Mouse (Mus musculus): ENCODE measurements around the gene Fgf3. TPM values are rescaled to one million over a fixed set of nuclear protein-coding genes. Genes with fewer than 3 reads are reported as not detected.

Gene Fgf3
- total RNA-seq (2023) = not detected

DNA sequence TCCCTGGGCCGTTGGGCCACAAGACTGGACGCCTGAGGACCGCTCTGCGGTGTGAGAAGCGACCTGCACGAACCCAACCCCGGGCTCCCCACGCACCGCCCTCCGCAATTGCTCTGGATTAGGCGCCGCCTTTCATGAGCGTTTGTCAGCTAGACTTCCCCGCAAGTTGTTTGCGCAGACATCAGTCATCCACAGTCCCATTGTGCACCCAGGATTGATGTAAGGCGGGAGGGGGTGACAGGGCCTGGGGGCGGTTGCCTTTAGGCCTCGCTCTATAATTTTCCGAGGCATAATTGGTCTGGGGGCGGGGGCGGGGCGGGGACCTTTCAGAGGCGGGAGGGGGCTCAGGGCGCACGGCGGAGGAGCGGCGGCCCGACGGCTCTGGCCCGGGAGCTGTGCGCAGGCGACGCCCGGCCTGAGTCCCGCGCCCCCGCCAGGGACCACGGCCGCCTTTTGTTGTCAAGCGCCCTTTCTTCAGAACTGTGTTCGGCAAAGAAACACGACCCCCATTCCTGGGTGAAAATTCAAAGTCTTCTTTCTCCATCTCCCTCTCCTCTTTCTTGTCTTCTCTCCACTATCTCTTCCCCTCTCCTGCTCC lies at the start of gene Fgf3:
Gene Fgf3 (plus strand): TSS at position 193 of the 598 bp plus-strand sequence.

DNA sequence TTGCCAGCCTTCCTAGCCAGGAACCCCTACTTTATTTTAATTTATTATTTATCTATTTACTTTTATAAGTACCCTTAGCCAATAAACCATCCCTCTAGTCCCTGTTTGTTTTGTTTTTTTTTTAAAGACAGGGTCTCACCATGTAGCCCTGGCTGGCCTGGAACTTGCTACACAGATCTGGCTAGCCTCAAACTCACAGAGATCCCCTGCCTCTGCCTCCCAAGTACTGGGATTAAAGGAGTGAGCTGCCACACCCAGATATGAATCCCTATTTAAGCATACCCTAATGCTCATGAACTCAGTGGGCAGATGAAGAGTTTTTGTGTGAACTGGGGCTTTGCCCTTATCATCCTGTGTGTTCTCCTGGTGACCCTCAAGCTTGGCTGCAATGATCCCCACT lies 9.2 kb downstream of the Fgf3 start, which contains the start of gene Fgf4:
Gene Fgf4 (plus strand): TSS at position 301 of the 400 bp plus-strand sequence.

Other genes starting within 250 kb of the Fgf3 start
- gene Ano1, start 86.1 kb upstream of the Fgf3 start, total RNA-seq (2023) = not detected
- not detected for gene Fgf4, start 9.3 kb downstream of the Fgf3 start, total RNA-seq (2023)
- gene Fgf15, start 58.4 kb downstream of the Fgf3 start, total RNA-seq (2023) = not detected
- gene LTO1, start 77.0 kb downstream of the Fgf3 start, total RNA-seq (2023) = 10 to 100 TPM; 47.6 to 49.3 TPM
- 1 to 10 TPM; 1.1 to 2.2 TPM for gene Ccnd1, start 101.8 kb downstream of the Fgf3 start, total RNA-seq (2023)

All from T-cell, adult 66 days (primary cell).